Mouse (Mus musculus): Measurements from ENCODE around the gene Nat8f6.
"Not testable (repeated sequence)": the region's sequence is repeated elsewhere in the genome, so short reads cannot be mapped to it uniquely, and the experiment has no call there.

Nat8f6 gene

DNA sequence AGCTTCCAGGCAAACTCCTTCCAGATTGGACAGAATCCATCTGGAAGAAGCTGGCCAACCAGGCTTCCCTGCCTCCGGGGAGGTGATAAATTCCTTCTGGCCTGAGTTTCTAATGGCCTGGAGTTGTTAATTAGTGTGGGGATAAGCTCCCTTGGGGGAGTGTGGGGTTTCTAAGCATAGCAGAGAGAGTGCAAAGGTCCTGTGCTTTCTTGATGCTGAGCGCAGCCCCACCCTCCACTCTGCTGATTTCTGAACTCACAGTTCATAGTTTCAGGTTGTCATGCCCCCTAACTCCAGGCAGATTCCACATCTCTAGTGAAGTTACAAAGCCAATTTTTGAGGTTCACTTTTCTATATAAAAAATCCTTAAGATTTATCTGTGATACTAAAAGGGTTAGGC, 14.3 kb upstream of the Nat8f6 start:
- not testable (repeated sequence) for DNase-seq

DNA sequence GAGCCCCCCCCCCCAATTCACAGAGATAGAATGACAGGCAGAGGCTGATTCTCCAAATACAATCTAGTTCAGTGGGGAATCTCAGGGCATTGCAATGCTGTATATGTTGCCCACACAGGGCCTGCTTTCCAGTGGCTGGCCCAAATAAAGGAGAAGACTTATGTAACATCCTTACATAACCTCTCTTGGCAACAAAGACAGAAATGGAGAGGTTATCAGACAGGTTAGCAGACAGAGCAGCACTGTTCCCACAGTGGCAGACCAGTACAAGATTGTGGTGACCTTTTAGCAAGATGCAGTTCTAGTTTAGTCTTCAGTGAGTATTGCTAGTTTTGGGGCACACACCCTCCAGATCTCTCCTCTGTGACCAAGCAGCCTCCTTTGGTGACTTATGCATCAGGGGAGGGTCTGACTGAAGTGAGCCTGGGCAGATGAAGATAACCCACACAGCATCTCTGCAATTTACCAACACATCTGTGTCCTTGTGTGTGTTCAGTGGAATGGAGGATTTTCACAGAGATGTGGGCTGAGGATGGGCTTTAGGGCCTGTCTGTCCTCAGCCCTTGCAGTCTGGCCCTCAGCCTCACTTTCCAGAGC, 13.8 kb upstream of the Nat8f6 start:
- DNase-seq = not testable (repeated sequence)

DNA sequence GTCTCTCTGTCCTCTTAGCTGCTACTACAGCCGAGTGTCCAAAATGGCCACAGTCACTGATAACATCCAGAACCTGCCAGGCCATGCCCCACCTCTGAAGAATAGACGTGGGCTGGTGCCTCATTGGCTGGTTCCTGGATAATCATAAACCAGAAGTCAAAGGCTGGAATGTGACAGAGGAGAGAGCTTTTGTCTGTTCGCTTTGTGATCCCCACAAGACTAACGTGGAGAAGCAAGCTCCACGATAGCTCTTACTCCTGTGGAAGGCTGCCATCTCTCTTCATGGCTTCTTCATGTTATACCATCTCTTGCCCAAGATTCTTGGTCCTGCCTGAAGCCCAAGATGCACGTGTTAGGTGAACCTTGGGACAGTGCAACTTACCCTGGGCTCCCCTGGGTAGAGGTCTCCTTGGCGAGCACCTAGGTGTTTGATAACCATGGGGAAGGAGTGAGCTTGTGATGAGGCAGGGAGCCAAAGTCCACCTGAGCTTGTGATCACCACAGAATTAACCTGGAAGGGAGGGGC, 11.1 kb upstream of the Nat8f6 start, which contains the start of gene Nat8:
Nat8 (minus strand) TSS at position 287 of the 526 bp plus-strand sequence.
- DNase-seq = no peak

DNA sequence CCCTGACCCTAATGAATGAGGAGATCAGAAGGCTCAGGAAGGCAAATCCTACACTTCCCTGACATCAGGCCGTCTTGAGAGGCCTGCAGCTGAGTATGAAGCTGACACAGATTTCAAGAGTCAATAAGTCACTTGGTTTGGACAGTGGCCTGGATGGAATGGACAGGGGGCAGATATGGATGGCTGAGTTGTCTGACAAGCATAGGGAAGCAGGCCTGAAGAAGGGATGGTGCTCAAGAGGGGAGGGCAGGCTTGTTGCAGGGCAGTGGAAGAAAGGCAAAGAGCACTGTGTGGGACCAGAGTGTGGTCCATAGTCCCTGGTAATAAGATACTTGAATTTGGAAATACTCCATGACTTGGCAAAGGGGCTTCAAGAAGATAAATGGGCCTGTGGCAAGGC, 8.7 kb upstream of the Nat8f6 start:
- no peak for DNase-seq

DNA sequence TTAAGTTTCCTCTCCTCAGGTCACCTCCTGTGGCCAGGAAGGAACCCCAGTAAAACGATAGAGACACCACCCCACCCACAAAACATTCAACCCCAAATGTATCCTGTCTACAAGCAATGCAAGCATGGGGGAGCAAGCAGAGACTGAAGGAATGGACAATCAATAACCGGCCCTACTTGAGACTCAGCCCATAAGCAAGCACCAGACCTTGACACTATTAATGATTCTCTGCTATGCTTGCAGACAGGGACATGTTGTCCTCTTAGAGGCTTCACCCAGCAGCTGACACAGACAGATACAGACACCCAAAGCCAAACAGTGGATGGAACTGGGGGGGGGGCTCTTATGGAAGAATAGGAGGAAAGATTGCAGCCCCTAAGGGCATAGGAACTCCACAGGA, 5.1 kb upstream of the Nat8f6 start:
- DNase-seq = no peak

DNA sequence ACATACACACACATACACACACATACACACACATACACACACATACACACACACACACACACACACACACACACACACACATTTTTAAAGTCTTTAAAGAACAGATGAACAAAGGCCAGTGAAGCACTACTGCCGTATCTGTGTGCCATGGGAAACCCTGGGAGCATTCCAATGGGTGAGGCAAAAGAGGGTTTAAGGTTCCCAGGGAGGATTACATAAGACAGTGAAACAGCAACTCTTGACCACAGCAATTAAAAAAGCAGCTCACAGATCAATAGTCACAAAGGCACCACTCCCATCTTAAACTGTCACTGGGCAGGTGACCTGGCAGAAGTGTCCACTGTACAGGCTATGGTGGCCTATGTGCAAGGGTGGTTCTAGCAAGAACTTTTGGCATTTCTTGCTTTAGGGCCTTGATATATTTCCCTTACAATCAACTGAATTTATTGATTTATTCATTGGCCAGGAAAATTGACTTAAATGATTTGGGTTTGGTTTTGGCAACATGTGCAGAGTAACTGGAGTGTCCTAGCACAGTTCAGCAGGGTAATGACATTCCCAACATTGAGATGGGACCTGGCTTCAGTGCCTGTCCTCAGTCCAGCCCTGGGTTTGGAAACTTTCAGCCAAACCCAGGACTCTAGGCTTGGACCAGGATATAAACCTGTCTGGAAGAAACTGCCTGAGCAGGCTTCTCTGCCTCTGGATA, 2.8 kb upstream of the Nat8f6 start:
- DNase-seq = no peak

DNA sequence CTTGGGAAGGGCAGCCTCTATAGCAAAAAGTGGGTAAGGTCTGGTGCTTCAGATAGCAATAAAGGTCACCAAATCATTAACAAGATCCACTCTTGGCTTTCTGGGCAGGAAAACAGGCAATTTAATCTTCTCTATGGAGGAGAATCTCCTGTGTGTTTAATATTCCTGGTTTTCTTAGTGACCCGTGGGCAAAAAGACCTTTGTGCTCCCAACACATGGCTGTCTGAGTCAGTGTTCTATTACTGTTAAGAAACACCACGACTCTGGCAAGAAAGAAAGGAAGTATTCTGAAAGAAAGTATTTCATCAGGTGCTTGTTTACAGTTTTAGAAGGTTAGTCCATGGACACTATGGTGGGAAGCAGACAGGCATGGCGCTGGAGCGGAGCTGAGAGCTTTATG, 1.5 kb upstream of the Nat8f6 start:
- DNase-seq = no peak

DNA sequence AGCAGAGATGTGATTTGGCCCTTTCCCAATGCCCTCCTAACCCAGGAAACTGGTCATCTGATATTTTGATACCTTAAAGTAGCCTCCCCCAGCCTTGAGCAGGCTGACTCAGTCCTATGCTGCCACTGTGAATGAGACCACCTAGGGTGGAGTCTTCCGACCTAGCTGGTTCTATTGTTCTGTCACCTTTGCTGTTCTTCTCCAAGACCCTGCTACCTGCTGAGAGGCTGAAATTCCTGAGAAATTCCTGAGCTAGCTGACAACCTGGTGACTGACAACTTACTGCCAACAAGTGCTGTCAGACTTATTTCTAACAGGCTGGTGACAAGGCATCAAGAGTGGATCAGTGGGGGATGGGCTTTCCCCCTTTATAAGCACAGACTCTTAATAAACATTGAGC, 2.4 kb downstream of the Nat8f6 start:
- no peak for DNase-seq

DNA sequence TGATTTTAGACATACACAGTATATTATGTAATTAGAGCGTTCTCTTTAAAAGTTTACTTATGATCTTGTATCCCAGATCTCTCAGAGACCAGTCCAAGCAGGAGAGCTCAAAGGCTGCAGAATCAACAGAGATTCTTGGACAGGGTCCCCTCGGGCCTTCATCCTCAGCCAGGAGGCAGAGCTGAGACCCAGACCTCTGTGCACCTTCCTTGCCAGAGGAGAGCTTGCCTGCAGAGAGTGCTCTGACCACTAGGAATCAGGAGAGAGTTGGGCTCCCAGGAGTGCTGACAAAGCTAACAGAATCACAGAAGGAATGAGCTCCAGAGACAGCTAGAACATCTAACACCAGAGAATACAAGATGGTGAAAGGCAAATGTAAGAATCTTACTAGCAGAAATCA, 7.4 kb downstream of the Nat8f6 start:
- DNase-seq = no peak

DNA sequence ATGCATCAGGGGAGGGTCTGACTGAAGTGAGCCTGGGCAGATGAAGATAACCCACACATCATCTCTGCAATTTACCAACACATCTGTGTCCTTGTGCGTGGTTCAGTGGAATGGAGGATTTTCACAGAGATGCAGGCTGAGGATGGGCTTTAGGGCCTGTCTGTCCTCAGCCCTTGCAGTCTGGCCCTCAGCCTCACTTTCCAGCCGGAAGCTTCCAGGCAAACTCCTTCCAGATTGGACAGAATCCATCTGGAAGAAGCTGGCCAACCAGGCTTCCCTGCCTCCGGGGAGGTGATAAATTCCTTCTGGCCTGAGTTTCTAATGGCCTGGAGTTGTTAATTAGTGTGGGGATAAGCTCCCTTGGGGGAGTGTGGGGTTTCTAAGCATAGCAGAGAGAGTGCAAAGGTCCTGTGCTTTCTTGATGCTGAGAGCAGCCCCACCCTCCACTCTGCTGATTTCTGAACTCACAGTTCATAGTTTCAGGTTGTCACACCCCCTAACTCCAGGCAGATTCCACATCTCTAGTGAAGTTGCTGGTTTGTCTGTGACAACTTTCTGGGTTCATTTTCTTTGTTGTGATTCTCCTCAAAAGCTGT, 9.7 kb downstream of the Nat8f6 start:
- DNase-seq = not testable (repeated sequence)

DNA sequence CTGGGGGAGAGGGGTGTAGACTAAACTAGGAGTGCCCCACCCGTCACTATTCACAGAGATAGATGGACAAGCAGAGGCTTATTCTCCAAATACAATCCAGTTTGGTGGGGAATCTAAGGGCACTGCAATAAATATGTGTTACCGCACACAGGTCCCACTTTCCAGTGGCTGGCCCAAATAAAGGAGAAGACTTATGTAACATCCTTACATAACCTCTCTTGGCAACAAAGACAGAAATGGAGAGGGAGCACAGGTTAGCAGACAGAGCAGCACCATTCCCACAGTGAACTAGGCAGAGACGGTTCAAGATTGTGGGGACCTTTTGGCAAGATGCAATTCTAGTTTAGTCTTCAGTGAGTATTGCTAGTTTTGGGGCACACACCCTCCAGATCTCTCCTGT, 10.2 kb downstream of the Nat8f6 start:
- not testable (repeated sequence) for DNase-seq

DNA sequence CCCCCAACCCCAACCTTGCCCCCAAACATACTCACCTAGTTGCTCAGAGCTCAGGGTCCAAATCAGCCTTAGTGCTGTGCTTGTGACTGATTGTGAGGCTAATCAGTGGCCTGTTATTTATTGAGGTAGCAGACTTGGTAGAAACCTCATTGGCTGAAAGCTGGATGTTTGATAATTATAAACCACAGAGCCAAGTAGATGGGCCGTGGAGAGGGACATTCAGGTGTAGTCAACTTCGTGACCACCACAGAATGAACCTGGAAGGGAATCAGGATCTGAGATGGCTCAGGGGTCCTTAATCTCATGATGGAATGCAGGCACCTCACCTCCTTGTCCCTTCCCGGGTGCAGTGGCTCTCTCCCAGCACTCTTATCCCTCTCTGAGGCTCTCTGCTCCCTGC, 11.0 kb downstream of the Nat8f6 start:
- not testable (repeated sequence) for DNase-seq

DNA sequence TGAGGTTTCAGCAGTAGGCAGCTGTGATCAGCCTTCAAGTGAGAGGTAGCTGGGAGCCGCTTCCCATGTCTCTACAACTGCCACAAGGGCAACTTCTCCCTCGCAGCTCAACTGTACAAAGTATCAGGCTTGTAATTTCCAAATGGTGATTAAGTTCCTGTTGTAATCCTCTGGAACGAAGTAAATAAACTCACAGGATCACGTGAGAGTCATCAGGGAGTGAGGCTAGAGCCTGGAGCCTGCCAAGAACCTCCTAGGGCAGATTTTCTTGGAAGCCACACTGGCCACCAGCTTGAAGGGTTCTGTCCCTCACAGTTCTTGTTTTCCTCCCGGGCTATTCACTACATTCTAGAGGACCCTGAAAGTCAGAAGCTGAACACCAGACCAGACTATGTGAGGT, 17.6 kb downstream of the Nat8f6 start:
- not testable (repeated sequence) for DNase-seq

DNA sequence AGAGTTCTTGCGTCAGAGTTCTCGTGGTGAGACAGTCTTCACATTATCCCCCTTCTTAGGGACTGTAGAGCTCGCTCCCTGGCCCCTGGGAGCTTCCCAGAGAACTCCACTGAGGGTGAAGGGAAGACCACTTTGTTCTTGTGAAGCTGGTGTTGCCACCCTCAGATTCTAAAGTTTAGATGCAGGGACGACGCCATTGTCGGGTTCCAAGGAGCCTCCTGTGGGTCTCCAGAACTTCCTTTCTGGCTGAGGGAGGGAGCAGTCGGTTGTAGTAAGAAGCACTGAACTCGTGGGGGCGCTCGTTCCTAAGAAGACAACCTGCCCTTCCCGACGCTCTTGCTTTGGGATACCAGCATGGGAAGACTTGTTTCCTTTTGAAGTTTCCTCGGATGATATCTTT, 55.2 kb downstream of the Nat8f6 start, which contains the start of gene Nat8f3:
Nat8f3 (minus strand) TSS at position 223 of the 400 bp plus-strand sequence.
- peak; percentile 25 for DNase-seq

DNA sequence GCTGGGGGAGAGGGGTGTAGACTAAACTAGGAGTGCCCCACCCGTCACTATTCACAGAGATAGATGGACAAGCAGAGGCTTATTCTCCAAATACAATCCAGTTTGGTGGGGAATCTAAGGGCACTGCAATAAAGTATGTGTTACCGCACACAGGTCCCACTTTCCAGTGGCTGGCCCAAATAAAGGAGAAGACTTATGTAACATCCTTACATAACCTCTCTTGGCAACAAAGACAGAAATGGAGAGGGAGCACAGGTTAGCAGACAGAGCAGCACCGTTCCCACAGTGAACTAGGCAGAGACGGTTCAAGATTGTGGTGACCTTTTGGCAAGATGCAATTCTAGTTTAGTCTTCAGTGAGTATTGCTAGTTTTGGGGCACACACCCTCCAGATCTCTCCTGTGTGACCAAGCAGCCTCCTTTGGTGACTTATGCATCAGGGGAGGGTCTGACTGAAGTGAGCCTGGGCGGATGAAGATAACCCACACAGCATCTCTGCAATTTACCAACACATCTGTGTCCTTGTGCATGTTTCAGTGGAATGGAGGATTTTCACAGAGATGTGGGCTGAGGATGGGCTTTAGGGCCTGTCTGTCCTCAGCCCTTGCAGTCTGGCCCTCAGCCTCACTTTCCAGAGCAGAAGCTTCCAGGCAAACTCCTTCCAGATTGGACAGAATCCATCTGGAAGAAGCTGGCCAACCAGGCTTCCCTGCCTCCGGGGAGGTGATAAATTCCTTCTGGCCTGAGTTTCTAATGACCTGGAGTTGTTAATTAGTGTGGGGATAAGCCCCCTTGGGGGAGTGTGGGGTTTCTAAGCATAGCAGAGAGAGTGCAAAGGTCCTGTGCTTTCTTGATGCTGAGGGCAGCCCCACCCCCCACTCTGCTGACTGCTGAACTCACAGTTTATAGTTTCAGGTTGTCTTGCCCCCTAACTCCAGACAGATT, 57.4 kb downstream of the Nat8f6 start:
- DNase-seq = not testable (repeated sequence)

DNA sequence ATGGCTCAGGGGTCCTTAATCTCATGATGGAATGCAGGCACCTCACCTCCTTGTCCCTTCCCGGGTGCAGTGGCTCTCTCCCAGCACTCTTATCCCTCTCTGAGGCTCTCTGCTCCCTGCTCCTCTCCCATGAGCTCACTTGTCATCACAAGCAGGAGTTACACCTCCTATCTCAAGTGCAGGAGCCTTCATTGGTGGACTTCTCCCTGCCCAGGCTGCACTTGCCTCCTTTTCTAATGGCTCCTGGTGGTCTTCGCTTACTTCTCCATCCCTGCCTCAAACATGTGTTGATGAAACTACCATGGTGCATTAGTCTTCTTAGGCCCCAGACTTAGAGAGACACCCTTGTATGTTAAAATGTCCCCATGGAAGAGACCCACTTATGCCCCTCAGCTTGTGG, 58.1 kb downstream of the Nat8f6 start:
- DNase-seq = not testable (repeated sequence)

Data from right cerebral cortex, postnatal 4 days (tissue).